Mouse (Mus musculus): ENCODE measurements around the gene Slc7a10.

DNA sequence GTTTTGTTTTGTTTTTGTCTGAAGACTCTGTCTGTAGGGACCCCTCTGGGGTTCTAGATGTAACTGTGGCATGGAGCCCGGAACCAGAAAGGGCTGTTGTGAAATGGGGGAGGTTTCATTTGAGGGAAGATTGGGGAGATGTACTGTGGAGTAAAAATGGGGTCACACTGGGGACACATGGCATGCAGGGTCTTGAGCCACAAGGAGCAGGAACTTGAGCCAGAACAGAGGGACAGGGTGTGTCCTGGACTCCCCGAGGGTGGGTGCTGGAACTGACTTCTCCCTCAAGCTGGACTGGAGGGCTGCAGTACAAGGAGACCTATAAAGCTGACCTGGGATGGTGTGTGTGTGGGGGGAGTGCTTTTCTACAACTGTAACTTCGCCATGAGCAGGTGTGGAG, 28.7 kb upstream of the Slc7a10 start:
- TF ChIP-seq CTCF (IDR thresholded peaks at IDR 0.05) (no peak), POLR2A (IDR thresholded peaks at IDR 0.05; ENCODE audit: insufficient read depth, low read depth, low read length) (no peak), EP300 (IDR thresholded peaks at IDR 0.05; ENCODE audit: insufficient read depth, low read depth, low read length) (no peak)

Data from heart, adult 2 months (tissue).